Mouse (Mus musculus) mature B cell (primary cell): Measurements from ENCODE around the gene Zfp952.
"Not testable (repeated sequence)": the region's sequence is repeated elsewhere in the genome, so short reads cannot be mapped to it uniquely, and the experiment has no call there.

ENCODE experiments used
- in situ Hi-C: fragments of 300-500 bp; cut with MboI; formaldehyde crosslinking; loops from 2 replicates; pipeline ENCODE4 v1.14.3; 2019

Zfp952 gene

DNA sequence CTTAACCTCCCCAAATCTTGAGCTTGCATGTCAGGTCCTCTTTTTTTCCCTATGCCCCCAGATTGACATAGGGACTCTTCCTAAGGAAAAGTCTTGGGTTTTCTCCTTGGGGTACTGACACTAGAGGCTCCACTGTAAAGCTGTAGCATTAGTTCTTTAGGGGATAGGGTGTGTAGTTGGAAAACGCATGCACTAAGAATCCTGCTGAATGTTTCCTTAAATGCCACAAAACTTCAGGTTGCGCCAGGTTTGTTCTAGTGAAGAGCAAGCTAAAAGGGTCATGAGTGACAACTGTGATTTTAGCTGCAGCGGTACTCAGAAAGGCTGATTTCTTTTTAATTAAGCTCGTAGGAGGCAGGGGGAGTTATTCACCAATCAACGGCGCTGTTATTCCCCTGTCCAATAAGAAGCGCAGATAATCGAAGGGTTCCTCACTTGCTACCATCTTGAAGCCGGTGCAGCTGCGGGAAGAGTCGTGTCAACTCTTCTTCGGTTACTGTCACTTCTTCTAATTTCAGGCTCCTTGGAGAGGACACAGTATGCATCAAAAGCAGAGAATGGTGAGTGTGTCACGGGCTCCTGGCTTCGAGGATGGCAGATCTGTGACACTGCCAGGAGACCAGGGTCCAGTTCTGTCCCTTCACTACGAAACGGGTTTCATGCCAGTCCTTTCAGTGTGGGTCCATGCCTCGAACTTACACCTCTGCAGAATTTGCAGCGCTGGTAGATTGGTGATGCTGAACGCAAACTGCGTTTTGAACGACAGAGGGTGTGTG is at the start of gene Zfp952:
Zfp952 (plus strand) TSS at position 431 of the 776 bp plus-strand sequence.
- in situ Hi-C loops, result no loop called here

- in situ Hi-C loops, result no loop called here
Measured at GRCm38 (mm10) chr17:32943661-32944060, 49.3 kb upstream of the Zfp952 start.

DNA sequence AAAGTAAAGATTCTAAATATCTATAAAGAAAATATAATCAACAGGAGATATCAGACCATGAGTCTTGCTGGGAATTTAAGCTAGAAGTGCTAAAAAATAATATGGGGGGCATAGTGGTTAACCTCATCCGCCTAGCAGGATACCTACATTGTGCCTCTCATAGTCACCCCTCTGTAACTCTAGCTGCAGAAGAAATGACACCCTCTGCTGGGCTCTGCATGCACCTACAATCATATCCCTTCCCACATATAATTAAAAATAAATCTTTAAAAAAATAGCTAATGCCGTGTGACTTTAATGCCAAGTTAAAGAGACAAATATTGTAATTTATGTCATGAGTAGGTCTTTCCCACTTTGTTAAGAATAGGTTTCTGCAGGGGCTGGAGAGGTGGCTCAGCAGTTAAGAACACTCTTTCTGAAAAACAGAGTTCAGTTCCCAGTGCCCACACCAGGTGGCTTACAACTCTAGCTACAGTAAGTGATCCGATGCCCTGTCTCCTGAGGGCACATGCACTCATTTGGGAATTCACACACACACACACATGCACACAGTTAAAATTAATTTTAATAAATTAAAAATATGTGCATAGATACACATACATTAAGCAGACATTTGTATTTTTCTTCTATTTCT is 48.4 kb upstream of the Zfp952 start:
- in situ Hi-C loops, result no loop called here

GRCm38 (mm10) chr17:32946716-32947115 is 46.2 kb upstream of the Zfp952 start:
- in situ Hi-C loops, result no loop called here

GRCm38 (mm10) chr17:32947215-32947914 is 45.6 kb upstream of the Zfp952 start, which contains the start of gene Cyp4f13:
Cyp4f13 (minus strand) TSS chr17:32947402.
- in situ Hi-C loops, result no loop called here

- in situ Hi-C loops, result no loop called here
Measured at GRCm38 (mm10) chr17:32950136-32950535, 42.8 kb upstream of the Zfp952 start.

GRCm38 (mm10) chr17:32951006-32951405 is 41.9 kb upstream of the Zfp952 start:
- in situ Hi-C loops, result no loop called here

DNA sequence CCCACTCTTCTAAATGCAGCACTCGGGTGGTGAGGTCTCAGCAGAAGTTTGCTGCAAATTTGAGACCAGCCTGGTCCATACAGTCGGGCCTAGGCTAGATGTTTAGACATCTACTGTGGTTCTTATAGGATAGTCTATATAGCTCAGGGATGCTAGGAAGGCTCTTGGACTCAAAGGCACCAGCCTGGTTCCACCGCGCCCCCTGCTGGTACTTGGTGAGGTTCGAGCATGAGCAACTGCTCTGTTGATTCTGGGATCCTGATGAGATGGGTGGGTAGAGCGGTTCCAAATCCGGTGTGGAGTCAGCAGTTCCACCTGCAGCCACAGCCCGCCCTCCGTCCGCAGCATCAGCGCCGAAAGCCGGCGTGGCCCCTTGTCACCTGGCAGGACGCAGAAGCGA is 41.5 kb upstream of the Zfp952 start:
- in situ Hi-C loops, result no loop called here

DNA sequence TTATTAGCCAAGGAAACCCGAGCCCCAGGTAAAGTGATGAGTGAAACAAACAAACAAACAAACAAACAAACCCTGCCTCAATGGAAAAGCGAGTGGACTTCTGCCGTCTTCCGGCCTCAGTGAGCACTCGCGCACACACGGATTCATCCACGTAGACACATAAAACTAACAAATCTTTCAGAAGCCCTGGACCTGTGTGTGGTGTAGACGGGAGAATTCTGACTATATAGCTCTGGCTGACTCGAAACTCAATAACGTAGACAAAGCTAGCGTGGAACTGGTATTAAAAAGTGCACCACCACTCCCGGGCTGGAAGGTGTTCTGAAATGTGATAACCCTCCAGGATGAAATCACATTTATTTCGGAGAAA is 27.7 kb upstream of the Zfp952 start:
- in situ Hi-C loops, result no loop called here

- in situ Hi-C loops, result no loop called here
Measured at GRCm38 (mm10) chr17:32965623-32966290, 27.2 kb upstream of the Zfp952 start, which contains the start of gene Zfp472. Zfp472 (plus strand) TSS chr17:32965814.

DNA sequence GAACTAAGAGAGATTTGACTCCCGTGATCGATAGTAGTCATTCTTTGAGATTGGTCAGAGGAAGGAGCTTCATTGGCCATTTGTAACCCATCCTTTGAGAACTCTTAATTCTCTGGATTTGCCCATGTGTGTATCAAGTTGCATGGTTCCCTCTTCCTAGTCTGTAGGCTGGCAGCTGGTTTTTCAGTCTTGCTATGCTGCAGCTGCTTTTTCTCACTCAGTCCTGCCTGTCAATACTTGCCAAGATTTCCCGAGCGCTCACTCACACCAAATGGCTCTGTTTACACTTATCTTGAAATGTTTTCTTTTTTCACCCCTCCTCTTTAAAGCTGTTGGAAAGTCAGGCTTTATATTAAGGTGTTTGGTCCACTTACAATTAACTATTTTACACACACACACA is 11.6 kb upstream of the Zfp952 start:
- in situ Hi-C loops, result no loop called here

DNA sequence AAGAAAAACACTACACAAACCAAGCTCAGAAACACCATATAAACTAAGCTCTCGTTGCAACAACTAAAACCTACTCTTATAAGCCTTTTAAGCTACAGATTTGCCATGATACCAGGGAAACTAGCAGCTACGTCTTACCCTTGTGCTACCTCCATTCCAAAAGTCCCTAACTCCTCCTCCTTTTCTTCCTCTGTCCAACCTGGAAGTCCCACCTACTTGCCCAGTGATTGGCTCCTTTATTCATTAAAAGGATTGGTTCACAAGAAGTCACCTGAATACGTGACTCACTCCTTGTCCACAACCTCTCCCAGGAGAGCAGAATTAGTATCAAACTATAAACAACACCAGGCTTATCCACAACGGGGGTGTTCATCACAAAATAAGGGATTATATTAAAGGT is 6.6 kb upstream of the Zfp952 start:
- in situ Hi-C loops, result no loop called here

- in situ Hi-C loops, result no loop called here
Measured at GRCm38 (mm10) chr17:32991965-32992698, 797 bp upstream of the Zfp952 start.

GRCm38 (mm10) chr17:32998492-32998891 is 5.6 kb downstream of the Zfp952 start:
- in situ Hi-C loops, result no loop called here

GRCm38 (mm10) chr17:33008337-33008736 is 15.4 kb downstream of the Zfp952 start:
- in situ Hi-C loops, result no loop called here

DNA sequence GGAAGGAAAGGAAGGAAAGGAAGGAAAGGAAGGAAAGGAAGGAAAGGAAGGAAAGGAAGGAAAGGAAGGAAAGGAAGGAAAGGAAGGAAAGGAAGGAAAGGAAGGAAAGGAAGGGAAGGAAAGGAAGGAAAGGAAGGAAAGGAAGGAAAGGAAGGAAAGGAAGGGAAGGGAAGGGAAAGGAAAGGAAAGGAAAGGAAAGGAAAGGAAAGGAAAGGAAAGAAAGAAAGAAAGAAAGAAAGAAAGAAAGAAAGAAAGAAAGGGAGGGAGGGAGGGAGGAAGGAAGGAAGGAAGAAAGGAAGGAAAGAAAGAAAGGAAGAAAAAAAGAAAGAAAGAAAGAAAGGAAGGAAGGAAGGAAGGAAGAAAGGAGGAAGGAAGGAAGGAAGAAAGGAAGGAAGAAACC is 27.5 kb downstream of the Zfp952 start:
- in situ Hi-C loops, result not testable (repeated sequence)

- in situ Hi-C loops, result no loop called here
Measured at GRCm38 (mm10) chr17:33032376-33032775, 39.4 kb downstream of the Zfp952 start.

- in situ Hi-C loops, result no loop called here
Measured at GRCm38 (mm10) chr17:33032900-33033891, 40.3 kb downstream of the Zfp952 start, which contains the start of gene Zfp763. Zfp763 (minus strand) TSS chr17:33033402.
